8 mouse cellular contexts compared by ENCODE assay signal in the genomic region with DNA sequence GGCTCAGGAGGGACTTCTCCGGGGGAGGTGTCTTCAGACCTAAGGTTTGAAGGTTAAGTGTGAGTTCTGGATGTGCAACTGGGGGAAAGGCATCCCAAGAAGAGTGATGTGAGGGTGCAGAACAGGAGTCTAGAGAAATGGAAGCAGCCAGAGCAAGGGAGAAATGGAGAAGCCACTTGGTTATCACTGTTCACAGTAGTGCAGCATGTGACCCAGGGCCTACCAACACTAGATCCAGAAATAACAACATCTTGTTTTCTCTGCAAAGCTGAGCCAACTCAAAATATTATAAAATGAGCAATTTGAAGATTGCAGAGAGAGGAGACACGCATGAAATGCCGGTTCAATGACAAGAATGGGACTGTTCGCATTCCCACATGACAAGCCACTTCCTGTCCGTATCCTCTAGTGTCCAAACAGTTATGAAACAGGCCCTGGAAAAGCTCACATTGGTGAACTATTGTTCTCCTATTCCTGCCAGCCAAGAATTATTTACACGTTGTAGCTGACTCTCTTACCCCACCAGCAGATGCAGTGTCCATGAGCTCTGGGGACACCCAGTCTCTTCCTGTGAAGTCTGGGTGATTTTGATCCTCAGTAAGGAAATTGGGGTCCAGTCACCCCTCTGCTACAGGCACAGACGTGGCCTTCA. TPM values are rescaled to one million over a fixed set of nuclear protein-coding genes. Genes with fewer than 3 reads are reported as not detected.
DNase-seq lines count a peak whose midpoint lies in the region; ATAC-seq and TF ChIP-seq lines count a peak whose summit lies in the region.

No protein-coding gene starts in this region.

- H3K27ac ChIP-seq in stomach, embryonic 16.5 days (ENCODE audit: low read length), result no peak overlapping the region
- H3K27ac ChIP-seq in stomach, postnatal 0 days (replicated peaks), result no peak overlapping the region
- peak overlapping the region; percentile 70 for H3K27ac ChIP-seq in kidney, embryonic 16.5 days (ENCODE audit: low read length)
- H3K27ac ChIP-seq in small intestine, adult 2 months (ENCODE audit: insufficient read depth, low read depth, low read length), result peak overlapping the region; percentile 28; the same call in 1 of the 2 replicates

- peaks cover 8% of the 10 kb centered on the region; the same call in 1 of the 2 replicates for H3K4me1 ChIP-seq in stomach, embryonic 16.5 days (ENCODE audit: control insufficient read depth, insufficient read depth, low read length)
- H3K4me1 ChIP-seq in stomach, postnatal 0 days (replicated peaks; ENCODE audit: control insufficient read depth, insufficient read depth), result no peaks in the 10 kb centered on the region
- H3K4me1 ChIP-seq in kidney, embryonic 16.5 days (ENCODE audit: insufficient read depth, low read length), result 0 out of 2 replicates have a peak, but pooled peaks cover 4% of the 10 kb centered on the region
- no peaks in the 10 kb centered on the region for H3K4me1 ChIP-seq in small intestine, adult 2 months (ENCODE audit: control insufficient read depth, insufficient read depth, insufficient read length, low read length)

- no peak overlapping the region for H3K4me3 ChIP-seq in stomach, embryonic 16.5 days (replicated peaks; ENCODE audit: low read length)
- H3K4me3 ChIP-seq in stomach, postnatal 0 days (ENCODE audit: low read depth, low read length), result no peak overlapping the region
- H3K4me3 ChIP-seq in kidney, embryonic 16.5 days (ENCODE audit: low read length), result no peak overlapping the region
- H3K4me3 ChIP-seq in small intestine, adult 2 months (ENCODE audit: low read depth, low read length), result no peak overlapping the region

- no peak overlapping the region for H3K4me2 ChIP-seq in stomach, embryonic 16.5 days (ENCODE audit: low read depth, low read length)
- no peak overlapping the region for H3K4me2 ChIP-seq in stomach, postnatal 0 days (replicated peaks; ENCODE audit: low read depth)
- no peak overlapping the region for H3K4me2 ChIP-seq in kidney, embryonic 16.5 days (replicated peaks; ENCODE audit: low read depth, low read length)

- no peaks in the 10 kb centered on the region for H3K27me3 ChIP-seq in stomach, embryonic 16.5 days (ENCODE audit: control insufficient read depth, insufficient read depth, low read length)
- no peaks in the 10 kb centered on the region for H3K27me3 ChIP-seq in stomach, postnatal 0 days (ENCODE audit: control insufficient read depth, insufficient read depth, low read length)
- H3K27me3 ChIP-seq in kidney, embryonic 16.5 days (ENCODE audit: insufficient read depth, low read length), result no peaks in the 10 kb centered on the region
- H3K27me3 ChIP-seq in small intestine, adult 2 months (ENCODE audit: control insufficient read depth, insufficient read depth, low read length), result no peaks in the 10 kb centered on the region

- H3K9me3 ChIP-seq in stomach, embryonic 16.5 days (replicated peaks; ENCODE audit: control insufficient read depth, low read length), result no peaks in the 10 kb centered on the region
- no peaks in the 10 kb centered on the region for H3K9me3 ChIP-seq in stomach, postnatal 0 days (ENCODE audit: control insufficient read depth, low read length)
- H3K9me3 ChIP-seq in kidney, embryonic 16.5 days (ENCODE audit: low read length), result no peaks in the 10 kb centered on the region

- no peaks in the 10 kb centered on the region for H3K36me3 ChIP-seq in stomach, embryonic 16.5 days (ENCODE audit: control insufficient read depth, insufficient read depth, low read length)
- H3K36me3 ChIP-seq in stomach, postnatal 0 days (ENCODE audit: control insufficient read depth, insufficient read depth, low read length), result no peaks in the 10 kb centered on the region
- H3K36me3 ChIP-seq in kidney, embryonic 16.5 days (ENCODE audit: insufficient read depth, low read length), result no peaks in the 10 kb centered on the region
- no peaks in the 10 kb centered on the region for H3K36me3 ChIP-seq in small intestine, adult 2 months (ENCODE audit: control insufficient read depth, insufficient read depth, low read length)

- WGBS in stomach, embryonic 16.5 days, result 59% methylated on average over 7 of the region's 7 CpGs
- 42% methylated on average over 7 of the region's 7 CpGs for WGBS in stomach, postnatal 0 days
- 60% methylated on average over 7 of the region's 7 CpGs for WGBS in kidney, embryonic 16.5 days
- 73% methylated on average over 7 of the region's 7 CpGs for WGBS in small intestine, adult 2 months

- TF ChIP-seq EP300 in stomach, postnatal 0 days (optimal IDR thresholded peaks at IDR 0.05), result no peak

- TF ChIP-seq POLR2A in small intestine, adult 2 months (IDR thresholded peaks at IDR 0.05; ENCODE audit: low read depth, low read length), result no peak

- ATAC-seq in stomach, embryonic 16.5 days (ENCODE audit: insufficient read depth, low FRiP score), result 0 out of 2 replicates have a peak, but pooled peaks have one; percentile 37
- no peak for ATAC-seq in stomach, postnatal 0 days (ENCODE audit: low FRiP score, low TSS enrichment)
- ATAC-seq in kidney, embryonic 16.5 days (ENCODE audit: low FRiP score, low TSS enrichment), result peak; percentile 51; the same call in 1 of the 2 replicates

- DNase-seq in adrenal gland, postnatal 14 days, result peak; percentile 15
- DNase-seq in adrenal gland, postnatal 4 days (ENCODE audit: low spot score in 2 of 2), result no peak
- DNase-seq in stomach, postnatal 0 days (ENCODE audit: low spot score), result no peak
- DNase-seq in thymus, postnatal 0 days (ENCODE audit: low spot score), result no peak
- no peak for DNase-seq in right cerebral cortex, postnatal 4 days

- H3K9ac ChIP-seq in stomach, embryonic 16.5 days (ENCODE audit: low read length), result no peak overlapping the region
- H3K9ac ChIP-seq in stomach, postnatal 0 days (ENCODE audit: low read length), result no peak overlapping the region
- no peak overlapping the region for H3K9ac ChIP-seq in kidney, embryonic 16.5 days (replicated peaks; ENCODE audit: low read length)

- no peak for TF ChIP-seq CTCF in stomach, postnatal 0 days (IDR thresholded peaks at IDR 0.05; ENCODE audit: low read depth)
- no peak for TF ChIP-seq CTCF in small intestine, adult 2 months (IDR thresholded peaks at IDR 0.05; ENCODE audit: extremely low read depth, insufficient read length, insufficient replicate concordance, low read depth, low read length)

RNA-seq across cellular contexts. Expression of gene Hsd11b1, which starts 1.9 kb away (rescaled TPM):
- total RNA-seq in adrenal gland, postnatal 14 days (2021), result 26.4 and 82.7 TPM in 2 replicates
- 10 to 100 TPM in 1 of 2 experiments, 1 to 10 TPM in 1; 7.0 to 40.0 TPM for total RNA-seq in adrenal gland, postnatal 4 days (2021)
- 2.1 and 3.0 TPM in 2 replicates for polyA plus RNA-seq in stomach, embryonic 16.5 days (2015; fragmentation: Nextera tagmentation; extraction: Ambion mirVana)
- polyA plus RNA-seq in stomach, postnatal 0 days (2015; fragmentation: Nextera tagmentation; extraction: Ambion mirVana), result 2.8 and 3.0 TPM in 2 replicates
- 2.6 and 4.6 TPM in 2 replicates for polyA plus RNA-seq in kidney, embryonic 16.5 days (2015; fragmentation: Nextera tagmentation; extraction: Ambion mirVana)
- polyA plus RNA-seq in small intestine, adult 2 months (2012; rRNA removed), result 3.1 and 3.3 TPM in 2 replicates
- polyA plus RNA-seq in thymus, postnatal 0 days (2015; fragmentation: Nextera tagmentation; extraction: Ambion mirVana), result 43.6 and 49.4 TPM in 2 replicates

RNA-seq across cellular contexts. Expression of gene G0s2, which starts 11.0 kb away (rescaled TPM):
- total RNA-seq in adrenal gland, postnatal 14 days (2021), result 163 and 182 TPM in 2 replicates
- 10 to 100 TPM; 68.2 to 71.5 TPM for total RNA-seq in adrenal gland, postnatal 4 days (2021)
- polyA plus RNA-seq in stomach, embryonic 16.5 days (2015; fragmentation: Nextera tagmentation; extraction: Ambion mirVana), result 36.5 and 46.7 TPM in 2 replicates
- polyA plus RNA-seq in stomach, postnatal 0 days (2015; fragmentation: Nextera tagmentation; extraction: Ambion mirVana), result 20.8 and 27.4 TPM in 2 replicates
- 39.8 and 55.9 TPM in 2 replicates for polyA plus RNA-seq in kidney, embryonic 16.5 days (2015; fragmentation: Nextera tagmentation; extraction: Ambion mirVana)
- polyA plus RNA-seq in small intestine, adult 2 months (2012; rRNA removed), result 14.2 and 22.5 TPM in 2 replicates
- polyA plus RNA-seq in thymus, postnatal 0 days (2015; fragmentation: Nextera tagmentation; extraction: Ambion mirVana), result 19.9 and 21.3 TPM in 2 replicates

RNA-seq across cellular contexts. Expression of gene Lamb3, which starts 54.5 kb away (rescaled TPM):
- total RNA-seq in adrenal gland, postnatal 14 days (2021), result 1.0 and 2.3 TPM in 2 replicates
- total RNA-seq in adrenal gland, postnatal 4 days (2021), result 1 to 10 TPM; 1.4 to 1.7 TPM
- 17.6 and 24.6 TPM in 2 replicates for polyA plus RNA-seq in stomach, embryonic 16.5 days (2015; fragmentation: Nextera tagmentation; extraction: Ambion mirVana)
- polyA plus RNA-seq in stomach, postnatal 0 days (2015; fragmentation: Nextera tagmentation; extraction: Ambion mirVana), result 34.9 and 35.5 TPM in 2 replicates
- 1.2 and 2.3 TPM in 2 replicates for polyA plus RNA-seq in kidney, embryonic 16.5 days (2015; fragmentation: Nextera tagmentation; extraction: Ambion mirVana)
- 13.9 and 21.7 TPM in 2 replicates for polyA plus RNA-seq in small intestine, adult 2 months (2012; rRNA removed)
- polyA plus RNA-seq in thymus, postnatal 0 days (2015; fragmentation: Nextera tagmentation; extraction: Ambion mirVana), result 21.1 and 22.2 TPM in 2 replicates

Comparison
In these comparisons a context has a peak if more than half of its experiments do, and no peak if none do; other contexts are left out.
1. H3K27ac ChIP-seq: peak in kidney, embryonic 16.5 days (single experiment) and small intestine, adult 2 months (single experiment); none in stomach, embryonic 16.5 days (single experiment) and stomach, postnatal 0 days (single experiment).